Mouse (Mus musculus): Measurements from ENCODE around the gene Lzic.

- TF ChIP-seq TAL1 (conservative IDR thresholded peaks at IDR 0.05; ENCODE audit: low read depth, low read length): no peak
- TF ChIP-seq CTCF (IDR thresholded peaks at IDR 0.05; ENCODE audit: low read depth, low read length): no peak
- TF ChIP-seq GATA1 (IDR thresholded peaks at IDR 0.05; ENCODE audit: borderline replicate concordance, low read length): no peak
Observed at GRCm38 (mm10) chr4:149484566-149484965, 463 bp upstream of the Lzic start.
